Mouse (Mus musculus): ENCODE data around the gene Tbc1d22a.
"Not testable (repeated sequence)": the region's sequence is repeated elsewhere in the genome, so short reads cannot be mapped to it uniquely, and the experiment has no call there.

The Tbc1d22a gene

DNA sequence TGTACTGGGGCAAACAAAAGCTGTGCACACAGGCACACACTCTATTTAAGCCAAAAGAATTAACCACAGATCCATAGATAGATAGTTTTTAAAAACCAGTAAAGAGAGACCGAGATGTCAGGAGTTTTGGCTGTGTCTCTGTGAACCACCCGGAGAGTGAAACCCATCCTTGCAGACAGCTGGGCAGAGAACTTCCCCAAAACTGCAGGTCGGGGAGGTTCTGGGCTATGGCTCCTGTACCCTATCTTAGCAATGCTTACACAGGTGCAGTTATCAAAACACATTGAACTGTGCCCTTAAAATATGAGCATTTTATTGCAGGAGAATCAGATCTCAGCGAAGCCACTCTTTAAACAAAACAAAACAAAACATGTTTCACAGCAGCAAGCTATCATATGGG is 33.8 kb upstream of the Tbc1d22a start:
- DNase-seq (ENCODE audit: low read depth, low spot score) = peak; percentile 91

DNA sequence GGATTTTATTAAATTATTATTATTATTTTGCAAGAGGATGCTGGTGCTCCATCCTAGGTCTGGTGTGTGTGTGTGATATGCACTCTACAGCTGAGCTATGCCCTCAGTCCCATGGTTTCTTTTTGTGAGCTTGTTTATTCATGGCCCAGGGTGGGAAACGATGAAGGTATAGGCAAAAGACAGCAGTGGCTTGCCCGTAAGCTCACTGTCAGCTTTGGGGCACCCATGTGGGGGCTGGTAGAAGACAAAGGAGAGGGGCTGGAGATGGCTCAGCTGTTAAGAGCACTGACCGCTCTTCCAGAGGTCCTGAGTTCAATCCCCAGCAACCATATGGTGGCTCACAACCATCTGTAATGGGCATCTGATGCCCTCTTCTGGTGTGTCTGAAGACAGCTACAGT is 32.9 kb upstream of the Tbc1d22a start:
- not testable (repeated sequence) for DNase-seq (ENCODE audit: low read depth, low spot score)

DNA sequence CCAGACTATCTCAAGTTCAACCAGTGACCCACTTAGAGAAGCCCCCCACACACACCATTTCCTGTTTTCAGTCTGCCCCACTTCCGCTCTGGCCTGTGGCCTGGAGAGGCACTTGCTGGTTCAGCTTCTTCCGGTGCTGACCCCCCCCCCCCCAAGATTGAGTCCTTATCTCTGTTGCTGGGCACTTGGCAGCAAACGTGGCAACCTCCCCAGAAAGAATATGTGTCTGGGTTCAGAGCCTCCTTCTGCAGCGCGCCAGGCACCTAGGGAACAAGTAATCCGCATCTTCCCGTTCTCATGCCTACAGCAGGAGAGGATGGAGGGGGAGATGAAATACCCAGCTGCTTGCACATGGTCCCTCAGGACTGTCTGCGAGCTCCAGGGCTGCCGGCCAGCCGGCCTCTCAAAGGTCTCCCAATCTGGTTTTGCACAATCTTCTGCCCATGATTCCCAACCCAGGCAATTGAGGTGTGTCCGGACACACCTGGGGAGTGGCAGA is 32.3 kb upstream of the Tbc1d22a start:
- DNase-seq (ENCODE audit: low read depth, low spot score) = peak; percentile 86

DNA sequence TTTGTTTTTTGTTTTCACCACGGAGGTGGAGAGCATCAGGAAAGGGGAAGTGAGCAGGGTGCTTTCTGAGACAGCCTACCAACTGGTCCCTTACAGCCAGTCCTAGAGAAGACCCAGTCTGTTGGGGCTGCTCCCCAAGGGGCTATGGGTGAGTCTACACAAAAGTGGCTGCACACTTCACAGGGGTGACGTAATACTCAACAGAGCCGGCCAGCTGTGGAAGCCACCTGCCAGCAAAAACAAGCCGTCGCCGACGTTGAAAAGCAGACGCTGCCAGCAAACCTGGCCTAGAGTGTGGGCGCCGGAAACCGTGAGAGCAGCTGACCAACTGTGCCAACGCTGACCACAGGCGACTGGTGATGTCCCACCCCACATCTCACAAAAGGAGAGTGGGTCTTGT is 31.6 kb upstream of the Tbc1d22a start:
- peak; percentile 97 for DNase-seq (ENCODE audit: low read depth, low spot score)

DNA sequence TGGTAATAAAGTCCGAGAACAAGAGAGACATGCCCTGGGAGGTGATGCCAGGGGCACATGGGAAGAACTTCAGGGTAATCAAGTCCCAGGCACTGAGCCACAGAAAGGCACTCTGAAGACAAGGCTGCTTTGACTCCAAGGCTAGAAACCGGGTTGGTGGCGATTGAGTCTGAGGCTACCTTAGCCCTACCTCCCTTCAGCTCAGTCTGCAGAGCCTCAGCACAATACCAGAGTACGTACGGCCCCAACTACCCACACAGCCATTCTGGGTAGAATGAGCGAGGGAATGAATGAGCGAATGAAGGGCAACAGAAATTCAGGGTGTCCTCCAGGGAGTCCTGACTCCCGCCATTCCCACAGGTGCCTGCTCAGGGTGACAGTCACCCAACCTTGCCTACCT is 30.8 kb upstream of the Tbc1d22a start:
- peak; percentile 57 for DNase-seq (ENCODE audit: low read depth, low spot score)

DNA sequence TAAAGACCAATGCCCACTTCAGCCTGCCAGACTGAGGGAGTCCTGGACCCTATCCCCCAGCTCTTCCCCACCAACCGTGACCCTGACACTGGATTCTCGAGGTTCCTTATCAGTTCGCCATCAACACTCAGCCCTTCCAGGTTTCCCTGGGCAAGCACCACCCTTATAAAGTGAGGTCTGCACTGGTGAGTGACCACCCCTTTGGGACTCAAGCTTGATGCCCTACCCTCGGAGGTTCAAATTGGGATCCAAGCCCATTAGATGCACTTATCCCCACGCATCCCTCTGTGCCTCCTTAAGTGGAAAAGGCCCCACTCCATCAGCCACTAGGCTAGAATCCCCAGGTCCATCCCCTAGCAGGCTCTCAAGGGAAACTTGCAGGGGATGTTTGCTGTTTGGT is 30.2 kb upstream of the Tbc1d22a start:
- DNase-seq (ENCODE audit: low read depth, low spot score) = peak; percentile 58

DNA sequence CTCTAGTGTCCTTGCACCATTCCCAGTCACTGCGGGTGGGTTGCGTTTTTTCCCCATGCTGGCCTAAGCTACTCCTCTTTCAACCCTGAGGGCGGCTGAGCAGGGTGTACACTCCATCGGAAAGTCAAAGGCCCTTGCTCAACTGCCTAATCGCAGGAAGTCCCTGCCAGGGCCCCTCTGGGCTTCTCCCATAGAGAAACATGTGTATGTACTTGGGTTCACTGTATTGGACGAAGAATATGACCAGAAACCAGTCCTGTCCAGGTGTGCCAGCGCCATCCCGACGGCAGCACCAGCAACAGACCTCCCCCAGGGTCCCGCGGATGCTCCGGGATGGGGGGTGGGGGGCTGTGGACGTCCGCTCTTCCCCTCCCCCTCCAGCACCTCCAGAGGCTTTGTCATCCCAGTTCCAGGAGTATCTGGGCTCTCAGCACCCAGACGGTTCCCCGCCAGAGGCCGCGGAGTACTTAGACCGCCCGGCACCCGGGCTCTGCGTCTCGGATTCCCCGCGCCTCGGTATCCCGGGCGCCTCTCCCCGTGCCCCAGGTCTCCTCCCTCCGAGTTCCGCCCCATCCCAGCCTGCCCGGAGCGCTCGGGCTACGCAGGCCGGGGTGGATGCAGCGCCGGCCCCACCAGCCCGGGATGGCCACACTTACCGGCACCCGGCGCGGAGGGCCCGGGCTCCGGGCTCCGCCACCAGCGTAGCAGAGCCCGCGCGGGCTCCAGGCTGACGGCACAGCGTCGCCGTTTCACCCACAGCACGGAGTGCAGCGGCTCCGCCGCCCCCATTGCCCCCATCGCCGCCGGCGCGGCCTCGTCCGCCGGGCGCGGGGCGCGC is 29.2 kb upstream of the Tbc1d22a start:
- DNase-seq (ENCODE audit: low read depth, low spot score) = peak; percentile 72

DNA sequence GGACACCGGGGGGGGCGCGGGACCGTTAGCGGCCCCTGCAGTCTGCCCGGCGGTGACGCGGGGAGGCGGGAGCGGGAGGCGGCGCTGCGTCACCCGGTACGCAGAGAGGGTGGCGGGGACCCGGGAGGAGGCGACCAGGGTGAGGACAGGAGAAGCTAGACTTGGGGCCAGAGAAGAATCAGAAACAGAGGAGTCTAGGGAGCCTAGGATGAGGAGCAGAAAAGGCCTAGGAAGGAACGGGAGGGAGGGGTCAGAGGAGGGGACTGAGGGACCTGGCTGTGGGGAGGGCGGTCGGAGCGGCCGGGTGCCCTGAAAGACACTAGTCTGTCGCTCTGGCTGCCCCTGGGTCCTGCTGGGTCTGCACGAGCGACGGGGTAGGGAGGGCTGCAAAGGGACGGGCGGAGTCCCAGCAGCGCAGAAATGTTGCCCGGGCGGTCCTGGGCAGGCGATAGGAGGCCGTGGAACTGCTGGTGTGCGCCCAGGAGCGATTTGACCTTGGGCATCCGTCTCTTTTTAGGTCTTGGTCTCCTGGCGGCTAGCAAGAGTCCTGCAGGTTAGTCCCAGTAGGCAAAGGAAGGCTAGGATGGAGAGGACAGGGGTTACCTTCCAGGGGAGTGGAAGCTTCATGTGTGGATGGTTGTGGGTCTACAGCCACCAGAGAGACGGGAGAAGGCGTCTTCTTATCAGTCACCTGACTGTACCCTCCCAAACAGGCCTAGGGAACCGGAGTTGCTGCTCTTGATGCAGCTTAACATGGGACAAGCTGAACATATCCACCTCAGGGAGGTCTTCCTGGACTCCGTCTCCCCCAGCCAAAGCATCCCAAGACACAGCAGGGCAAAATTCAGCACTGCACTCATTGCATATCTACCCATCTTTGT is 28.3 kb upstream of the Tbc1d22a start, which contains the start of gene Cerk:
Cerk (minus strand) TSS at position 453 of the 881 bp plus-strand sequence.
- DNase-seq (ENCODE audit: low read depth, low spot score) = peak; percentile 83

DNA sequence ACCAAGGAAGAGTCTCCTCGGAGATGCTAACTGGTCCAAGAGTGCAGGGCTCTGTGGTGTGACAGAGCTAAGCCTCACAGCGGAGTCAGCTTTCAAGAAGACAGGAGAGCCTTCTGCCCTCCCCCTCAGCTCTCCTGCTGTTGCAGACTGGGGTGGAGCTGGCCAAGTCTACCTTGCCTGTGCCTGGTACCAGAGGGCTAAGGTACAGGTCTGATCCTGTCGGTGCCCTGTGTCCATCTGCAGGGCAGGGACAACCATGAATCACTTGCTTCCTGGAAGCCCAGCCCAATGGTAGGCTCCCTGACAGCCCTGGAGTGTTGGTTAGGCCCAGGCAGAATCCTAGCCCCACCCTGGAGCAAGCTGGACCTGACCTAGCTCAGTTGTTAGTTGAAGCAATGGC is 27.6 kb upstream of the Tbc1d22a start:
- no peak for DNase-seq (ENCODE audit: low read depth, low spot score)

DNA sequence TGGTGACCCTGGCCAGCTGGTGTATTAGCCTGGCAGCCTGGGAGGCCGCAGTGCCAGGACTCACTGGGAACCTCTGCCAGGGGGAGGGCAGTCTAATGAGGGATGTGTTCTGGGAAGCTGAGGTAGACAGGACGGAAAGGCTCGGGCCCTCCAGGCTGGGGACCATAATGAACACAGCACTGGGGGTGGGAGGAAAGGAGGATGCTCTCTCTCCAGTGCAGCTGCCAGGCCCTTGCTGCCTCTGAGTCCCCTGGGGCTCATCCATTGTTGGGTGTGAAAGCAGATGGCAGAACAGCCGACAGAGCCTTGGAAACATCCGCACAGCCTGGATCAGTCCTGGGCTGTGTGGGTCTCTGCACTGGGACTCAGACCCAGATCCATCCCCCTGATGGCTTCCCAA is 26.1 kb upstream of the Tbc1d22a start:
- no peak for DNase-seq (ENCODE audit: low read depth, low spot score)

DNA sequence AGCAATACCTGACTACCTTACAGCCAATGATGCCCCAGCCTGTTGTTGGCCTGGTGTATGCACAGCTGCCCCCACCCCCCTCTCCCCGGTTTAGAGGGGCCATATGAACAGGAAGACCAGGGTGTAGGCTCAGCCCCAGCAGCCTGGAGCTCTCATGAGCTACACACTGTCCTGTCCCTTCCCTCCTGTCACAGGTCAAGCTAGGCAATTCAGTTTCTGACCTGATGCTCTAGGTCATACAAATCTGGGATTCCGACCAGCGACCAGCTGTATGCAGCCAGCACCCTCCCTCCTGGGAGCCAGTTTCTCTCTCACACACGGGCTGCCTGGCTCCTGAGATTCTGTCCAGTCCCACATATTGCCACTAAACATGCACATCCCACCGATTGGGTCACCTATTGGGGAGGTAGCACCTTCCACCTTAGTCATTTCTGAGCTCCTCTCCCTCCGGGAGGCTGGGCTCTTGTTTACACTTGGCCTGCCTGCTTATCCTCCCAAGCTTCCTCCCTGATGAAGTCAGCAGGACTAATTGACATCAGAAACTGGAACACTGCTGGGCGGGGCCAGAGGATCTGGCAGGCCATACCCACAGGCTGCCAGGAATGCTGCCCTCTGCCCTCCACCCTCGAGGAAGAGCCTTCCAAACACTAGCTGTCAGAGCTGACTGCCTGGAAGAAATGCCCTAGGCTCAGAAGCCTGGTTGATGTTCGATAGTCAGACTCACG is 25.4 kb upstream of the Tbc1d22a start:
- DNase-seq (ENCODE audit: low read depth, low spot score) = no peak

DNA sequence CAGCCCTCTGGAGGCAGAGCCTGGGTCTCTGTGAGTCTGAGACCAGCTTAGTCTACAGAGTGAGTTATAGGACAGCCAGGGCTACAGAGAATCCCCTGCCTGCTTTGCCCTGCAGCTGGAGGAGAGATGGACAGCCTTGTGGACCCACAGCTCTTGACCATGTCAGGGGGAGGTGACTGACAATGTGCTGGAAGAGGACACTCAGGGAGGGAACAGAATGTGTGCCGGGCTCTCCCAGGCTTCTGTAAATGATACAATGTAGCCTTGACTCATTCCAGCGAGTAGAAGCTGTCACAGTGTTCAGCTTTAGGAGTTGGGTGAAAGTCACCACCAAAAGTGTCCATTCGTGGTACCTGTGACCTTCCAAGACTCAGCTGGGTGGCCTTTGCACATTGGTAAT is 23.9 kb upstream of the Tbc1d22a start:
- no peak for DNase-seq (ENCODE audit: low read depth, low spot score)

DNA sequence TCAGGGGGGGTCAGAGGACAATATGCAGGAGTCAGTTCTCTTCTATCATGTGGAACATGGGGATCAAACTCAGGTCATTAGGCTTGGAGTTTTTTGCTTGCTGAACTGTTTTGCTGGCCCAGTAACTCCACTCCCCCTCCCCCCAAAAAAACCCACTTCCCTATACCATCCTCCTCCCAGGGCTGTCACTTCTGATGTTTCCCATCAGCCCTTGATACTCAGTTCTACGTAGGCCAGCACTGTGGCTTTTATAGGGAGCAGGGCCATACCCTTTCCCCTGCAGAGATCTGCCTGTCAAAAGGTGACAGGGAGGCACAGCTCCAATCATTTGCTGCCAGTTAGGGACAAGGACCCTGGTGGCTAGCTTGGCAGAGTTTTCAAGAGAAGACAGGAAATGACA is 22.8 kb upstream of the Tbc1d22a start:
- DNase-seq (ENCODE audit: low read depth, low spot score) = peak; percentile 61

DNA sequence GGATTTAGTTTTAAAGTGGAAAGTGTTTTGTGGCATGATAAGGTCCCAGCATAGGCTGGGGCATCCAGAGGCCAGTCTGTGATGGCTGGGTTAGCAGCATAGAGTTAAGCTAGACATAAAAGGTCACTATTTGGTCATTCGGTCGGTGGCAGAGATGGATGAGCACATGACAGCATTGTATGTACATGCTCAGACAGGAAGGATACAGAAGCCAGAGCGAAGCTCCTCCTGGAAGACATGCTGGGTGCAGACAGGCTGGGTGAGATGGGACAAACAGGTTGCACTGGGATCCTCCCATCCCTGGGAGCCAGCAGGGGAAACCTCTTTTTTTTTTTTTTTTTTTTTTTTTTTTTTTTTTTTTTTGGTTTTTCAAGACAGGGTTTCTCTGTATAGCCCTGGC is 22.3 kb upstream of the Tbc1d22a start:
- DNase-seq (ENCODE audit: low read depth, low spot score) = no peak

DNA sequence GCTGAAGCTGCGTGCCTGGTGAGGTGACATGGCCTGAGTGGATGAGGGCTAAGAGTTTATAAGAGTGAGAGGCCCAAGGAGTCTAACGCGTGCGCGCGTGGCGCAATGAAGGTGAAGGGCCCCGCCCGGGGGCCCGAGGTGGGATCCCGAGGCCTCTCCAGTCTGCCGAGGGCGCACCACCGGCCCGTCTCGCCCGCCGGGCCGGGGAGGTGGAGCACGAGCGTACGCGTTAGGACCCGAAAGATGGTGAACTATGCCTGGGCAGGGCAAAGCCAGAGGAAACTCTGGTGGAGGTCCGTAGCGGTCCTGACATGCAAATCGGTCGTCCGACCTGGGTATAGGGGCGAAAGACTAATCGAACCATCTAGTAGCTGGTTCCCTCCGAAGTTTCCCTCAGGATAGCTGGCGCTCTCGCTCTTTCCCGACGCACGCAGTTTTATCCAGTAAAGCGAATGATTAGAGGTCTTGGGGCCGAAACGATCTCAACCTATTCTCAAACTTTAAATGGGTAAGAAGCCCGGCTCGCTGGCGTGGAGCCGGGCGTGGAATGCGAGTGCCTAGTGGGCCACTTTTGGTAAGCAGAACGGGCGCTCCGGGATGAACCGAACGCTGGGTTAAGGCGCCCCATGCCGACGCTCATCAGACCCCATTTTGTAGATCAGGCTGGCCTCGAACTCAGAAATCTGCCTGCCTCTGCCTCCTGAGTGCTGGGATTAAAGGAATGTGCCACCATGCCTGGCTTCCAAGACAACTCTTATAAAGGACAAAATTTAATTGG is 19.4 kb upstream of the Tbc1d22a start:
- not testable (repeated sequence) for DNase-seq (ENCODE audit: low read depth, low spot score)

DNA sequence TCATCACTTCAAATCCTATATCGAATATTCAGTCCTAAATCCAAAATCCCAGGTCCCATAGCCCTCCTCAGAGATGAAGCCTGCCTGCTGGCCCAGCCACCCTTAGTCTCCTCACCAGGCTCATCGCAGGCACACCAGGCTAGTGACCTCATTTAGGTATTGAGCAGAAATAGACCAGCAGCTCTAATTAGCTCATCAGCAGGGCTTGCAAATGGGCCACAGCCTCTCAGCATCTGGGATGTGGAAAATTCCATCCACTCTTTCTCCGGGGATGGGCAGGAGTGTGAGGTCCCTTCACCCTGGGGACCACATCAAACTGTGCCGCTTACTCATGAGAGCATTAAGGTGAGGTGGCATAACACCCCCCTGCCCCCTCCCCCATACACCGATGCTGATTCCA is 15.2 kb upstream of the Tbc1d22a start:
- no peak for DNase-seq (ENCODE audit: low read depth, low spot score)

DNA sequence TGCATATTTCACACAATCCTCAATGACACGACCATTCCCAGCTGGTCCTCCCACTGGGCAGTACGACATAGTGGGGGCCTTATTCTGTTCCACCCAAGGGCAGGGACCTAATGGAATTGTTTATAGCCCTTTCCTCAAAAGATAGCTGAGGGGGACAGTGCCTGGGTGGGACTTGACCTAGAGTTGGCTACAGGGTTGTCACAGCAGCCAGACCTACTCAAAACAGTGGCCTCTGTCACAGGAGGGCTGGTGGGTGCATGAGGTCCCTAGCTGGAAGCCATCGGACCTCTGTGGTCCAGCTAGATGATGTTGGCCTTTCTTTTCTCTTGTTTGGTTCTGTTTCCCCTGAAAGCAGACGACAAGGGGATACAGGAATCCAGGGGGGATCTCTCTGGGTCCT is 14.8 kb upstream of the Tbc1d22a start:
- DNase-seq (ENCODE audit: low read depth, low spot score) = no peak

DNA sequence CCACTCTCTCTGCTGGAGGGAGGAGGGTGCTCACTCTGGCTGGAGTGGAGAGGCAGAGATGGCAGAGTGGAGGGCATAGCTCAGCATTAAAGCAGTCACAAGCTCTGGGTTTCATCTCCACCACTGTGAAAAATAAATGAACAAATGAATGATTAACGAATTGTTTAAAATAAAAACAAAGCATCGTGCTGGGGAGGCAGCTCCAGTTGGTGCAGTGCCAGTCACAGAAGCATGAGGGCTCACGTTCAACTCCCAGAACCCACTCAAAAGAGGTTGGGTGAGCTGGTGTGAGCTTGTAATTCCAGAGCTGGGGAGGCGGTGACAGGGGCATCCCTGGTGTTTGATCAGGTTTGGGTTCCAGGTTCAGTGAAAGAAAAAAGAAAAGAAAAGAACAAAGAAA is 14.1 kb upstream of the Tbc1d22a start:
- no peak for DNase-seq (ENCODE audit: low read depth, low spot score)

DNA sequence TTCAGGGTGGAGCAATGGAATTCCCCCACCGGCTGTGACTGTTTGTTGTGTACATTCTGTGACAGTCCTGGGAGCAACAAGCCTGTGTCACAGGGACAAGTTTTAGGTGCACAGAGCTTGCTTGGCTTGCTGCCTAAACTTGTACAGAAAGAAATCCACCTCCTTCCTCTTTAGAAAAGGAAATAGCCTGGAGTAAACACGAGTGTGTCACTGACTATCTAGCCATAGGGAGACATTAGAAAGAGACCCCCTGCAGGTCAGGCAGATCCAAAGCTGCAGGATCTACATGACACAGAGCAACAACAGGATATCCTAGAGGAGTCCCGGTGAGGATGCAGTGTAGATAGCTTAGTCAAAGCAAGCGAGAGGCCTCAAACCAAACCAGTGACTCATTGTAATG is 13.2 kb upstream of the Tbc1d22a start:
- no peak for DNase-seq (ENCODE audit: low read depth, low spot score)

DNA sequence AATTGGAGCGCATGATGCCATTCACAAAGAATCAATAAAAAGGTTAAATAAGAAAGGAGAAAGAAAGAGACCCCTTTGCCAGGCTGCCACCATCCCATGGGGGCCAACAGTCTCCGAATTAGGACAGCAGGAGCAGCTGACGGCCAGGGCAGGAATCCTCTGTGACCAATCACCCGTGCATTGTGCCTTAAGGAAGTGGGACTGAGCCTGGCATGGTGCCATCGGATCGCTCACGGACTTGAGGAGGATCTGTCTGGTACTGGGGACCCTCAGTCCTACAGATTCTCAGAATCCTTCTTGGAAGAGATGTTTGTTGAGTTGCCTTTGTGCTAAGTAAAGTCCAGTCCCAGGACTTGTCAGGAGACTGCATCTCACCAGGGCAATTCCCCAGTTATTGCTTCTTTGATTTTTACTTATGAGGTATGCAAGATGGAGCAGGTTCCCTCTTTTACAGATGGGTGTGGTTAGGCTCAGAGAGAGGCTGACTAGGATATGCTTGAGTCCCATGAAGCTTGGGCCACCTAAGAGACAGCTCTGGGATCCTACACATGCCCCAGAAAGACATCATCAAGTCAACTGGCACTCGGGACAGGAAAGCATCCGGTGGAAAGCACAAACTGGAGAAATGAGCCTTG is 12.4 kb upstream of the Tbc1d22a start:
- DNase-seq (ENCODE audit: low read depth, low spot score) = no peak

DNA sequence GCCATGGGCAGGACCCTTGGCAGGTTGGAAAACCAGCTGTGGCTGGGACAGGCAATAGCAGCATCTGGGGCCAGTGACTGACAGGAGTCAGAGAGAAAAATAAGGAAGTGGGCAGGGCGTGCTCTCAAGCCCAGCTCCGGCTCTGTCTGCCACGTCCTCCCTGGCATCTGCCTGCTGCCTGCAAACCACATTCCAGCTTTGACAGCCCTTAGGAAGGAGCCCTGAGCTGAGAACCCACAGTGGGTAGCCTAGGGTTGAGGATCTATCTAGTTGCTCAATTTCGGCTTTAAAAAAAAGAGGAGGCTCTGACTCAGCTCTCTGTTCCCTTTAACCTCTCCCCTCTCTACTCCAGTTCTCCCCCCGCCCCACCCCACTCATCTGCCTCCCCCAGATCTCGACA is 11.6 kb upstream of the Tbc1d22a start:
- peak; percentile 78 for DNase-seq (ENCODE audit: low read depth, low spot score)
